Mouse (Mus musculus) macrophage (primary cell): Measurements from ENCODE around the gene Pdzd2. TPM values are rescaled to one million over a fixed set of nuclear protein-coding genes. Genes with fewer than 3 reads are reported as not detected.

Source experiments
- H3K27ac ChIP-seq: fragments of 350-480 bp; formaldehyde crosslinking; 2 replicates; pipeline ENCODE4 v1.9.0; 2021
- H3K36me3 ChIP-seq: fragments of 350-480 bp; formaldehyde crosslinking; 2 replicates; pipeline ENCODE4 v1.9.0; 2021; ENCODE audit errors: inconsistent target
- H3K4me3 ChIP-seq: fragments of 350-480 bp; formaldehyde crosslinking; 2 replicates; pipeline ENCODE4 v1.9.0; 2021; ENCODE audit errors: inconsistent target
- H3K79me2 ChIP-seq: fragments of 350-480 bp; formaldehyde crosslinking; 2 replicates; pipeline ENCODE4 v1.9.0; 2021; ENCODE audit errors: inconsistent target
- WGBS: methylation state at CpG from one replicate; pipeline ENCODE4 v1.1.7; 2026; ENCODE audit warnings: inconsistent platforms; ENCODE audit not compliant: missing documents; 5-methylcytosine and 5-hydroxymethylcytosine counted together
- polyA plus RNA-seq: library from polyadenylated mRNA; stranded (reverse); fragments of 250-400 nt; gene quantifications from 3 replicates; pipeline ENCODE4 v1.2.4, GENCODE M21; 2018; ENCODE audit warnings: inconsistent platforms

Pdzd2 gene
- polyA plus RNA-seq, 1 experiment from 2014 or later, result not detected

DNA sequence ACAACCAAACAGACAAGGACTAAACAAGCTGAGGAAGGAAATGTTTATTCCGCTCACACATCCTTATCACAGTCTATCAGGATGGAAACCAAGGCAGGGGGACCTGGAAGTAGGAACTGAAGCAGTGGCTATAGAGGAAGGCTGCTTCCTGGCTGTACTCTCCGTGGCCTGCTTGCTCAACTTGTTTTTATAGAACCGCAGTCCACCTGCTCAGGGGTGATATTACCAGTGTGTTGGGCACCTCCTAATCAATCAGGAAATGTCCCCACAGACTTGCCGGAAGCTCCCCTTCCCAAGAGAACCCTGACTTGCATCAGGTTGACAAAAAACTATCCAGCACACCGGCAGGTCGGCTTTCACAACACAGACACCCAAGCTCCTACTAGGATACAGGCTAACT lies 301.0 kb downstream of the Pdzd2 start:
- H3K79me2 ChIP-seq, result no peaks in the 10 kb centered on the region
- WGBS, result 30% methylated on average over 6 of the region's 6 CpGs
- H3K36me3 ChIP-seq, result no peaks in the 10 kb centered on the region
- H3K27ac ChIP-seq, result no peak overlapping the region
- no peak overlapping the region for H3K4me3 ChIP-seq

DNA sequence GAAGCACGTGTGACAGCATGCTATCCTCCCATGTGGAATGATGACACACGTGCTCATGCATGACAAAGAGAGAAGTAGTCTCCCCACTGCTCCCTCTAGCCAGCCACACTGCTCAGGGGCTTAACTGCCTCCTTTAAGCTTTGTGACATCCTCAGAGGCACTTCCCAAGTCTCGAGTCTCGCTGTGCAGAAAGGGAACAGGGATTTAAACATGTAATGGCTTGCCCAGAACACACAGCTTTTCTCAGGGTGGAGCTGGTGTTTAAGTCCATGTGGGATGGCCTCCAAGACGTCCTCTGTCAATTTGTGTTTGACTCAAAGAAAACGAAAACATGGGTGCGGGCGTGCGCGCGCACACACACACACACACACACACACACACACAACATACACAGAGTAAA lies 301.6 kb downstream of the Pdzd2 start:
- no peaks in the 10 kb centered on the region for H3K79me2 ChIP-seq
- H3K36me3 ChIP-seq, result no peaks in the 10 kb centered on the region
- no peak overlapping the region for H3K4me3 ChIP-seq
- 77% methylated on average over 9 of the region's 11 CpGs for WGBS
- no peak overlapping the region for H3K27ac ChIP-seq

DNA sequence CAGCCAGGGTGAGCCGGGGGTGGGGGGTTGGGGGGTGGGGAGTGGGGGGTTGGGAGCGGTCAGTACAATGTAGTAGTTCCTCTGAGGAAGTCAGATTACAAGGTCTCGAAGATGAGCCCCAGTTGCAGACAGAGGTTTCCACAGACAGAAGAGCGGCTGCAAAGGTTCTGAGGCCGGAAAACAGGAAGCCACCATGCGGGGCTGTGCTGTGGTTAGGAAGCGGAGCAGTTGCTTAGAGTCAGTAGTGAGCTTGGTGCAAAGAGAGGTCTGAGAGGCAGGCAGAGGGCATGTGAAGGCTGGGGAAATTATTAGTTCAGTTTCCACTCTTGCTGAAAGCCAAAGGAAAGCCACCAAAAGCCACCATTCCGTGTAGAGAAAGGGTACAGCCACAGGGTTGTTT lies 303.8 kb downstream of the Pdzd2 start:
- no peaks in the 10 kb centered on the region for H3K36me3 ChIP-seq
- no peak overlapping the region for H3K4me3 ChIP-seq
- no peaks in the 10 kb centered on the region for H3K79me2 ChIP-seq
- no peak overlapping the region for H3K27ac ChIP-seq
- 12% methylated on average over 8 of the region's 8 CpGs for WGBS

DNA sequence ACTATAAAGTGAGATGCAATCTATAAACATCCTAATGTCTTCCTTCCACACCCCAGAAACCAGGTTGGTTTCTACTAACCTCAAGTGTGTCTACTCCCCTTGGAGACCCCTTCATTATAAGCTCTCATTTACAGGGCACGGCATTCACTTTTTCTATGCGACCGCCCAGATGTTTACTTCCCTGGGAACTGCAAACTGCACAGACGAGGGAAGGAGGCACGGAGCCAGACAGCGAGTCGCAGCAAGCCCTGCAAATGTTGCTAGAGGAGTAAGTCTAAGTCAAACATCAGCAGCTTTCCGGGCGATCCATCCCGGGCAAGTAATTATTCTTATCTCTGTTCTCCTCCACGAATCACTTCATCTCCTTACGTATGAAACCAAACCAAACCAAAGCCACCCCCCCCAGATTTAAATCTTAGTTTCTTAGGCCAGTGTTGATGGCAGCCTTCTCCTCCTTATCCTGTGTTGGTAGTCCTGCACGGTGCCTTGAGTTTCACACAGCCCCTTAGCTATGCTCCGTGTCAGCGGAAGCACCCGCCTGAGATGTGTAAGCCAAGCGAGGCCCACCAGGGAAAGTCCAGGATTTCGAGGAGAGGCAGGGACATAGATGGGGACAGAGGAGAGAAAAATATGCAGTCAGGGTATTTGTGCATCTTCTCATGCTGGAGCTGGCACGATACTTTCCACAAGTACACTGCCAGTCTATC lies 305.7 kb downstream of the Pdzd2 start:
- no peak overlapping the region for H3K4me3 ChIP-seq
- 94% methylated on average over 19 of the region's 19 CpGs for WGBS
- no peak overlapping the region for H3K27ac ChIP-seq
- no peaks in the 10 kb centered on the region for H3K79me2 ChIP-seq
- no peaks in the 10 kb centered on the region for H3K36me3 ChIP-seq

DNA sequence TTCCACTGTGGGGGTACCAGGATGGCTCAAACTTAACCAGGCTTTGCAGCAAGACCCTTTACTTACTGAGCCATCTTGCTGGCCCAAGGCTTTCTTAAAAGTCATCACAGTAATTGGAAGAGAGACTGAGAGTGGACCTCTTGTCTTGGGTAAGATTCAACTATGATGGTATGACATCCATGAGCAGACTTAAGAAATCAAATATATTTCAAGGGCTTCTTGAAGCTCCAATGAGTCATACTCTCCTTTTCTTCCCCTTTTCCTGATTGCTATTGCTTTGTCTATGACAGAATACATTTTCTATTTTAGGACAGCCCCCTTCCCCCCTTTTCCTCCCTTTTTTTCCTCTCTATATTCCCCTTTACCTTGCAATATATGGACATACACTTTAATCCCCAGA lies 306.8 kb downstream of the Pdzd2 start:
- Histone ChIP-seq H3K79me2 (no peaks in the 10 kb centered on the region), H3K27ac (no peak overlapping the region), H3K4me3 (no peak overlapping the region)

DNA sequence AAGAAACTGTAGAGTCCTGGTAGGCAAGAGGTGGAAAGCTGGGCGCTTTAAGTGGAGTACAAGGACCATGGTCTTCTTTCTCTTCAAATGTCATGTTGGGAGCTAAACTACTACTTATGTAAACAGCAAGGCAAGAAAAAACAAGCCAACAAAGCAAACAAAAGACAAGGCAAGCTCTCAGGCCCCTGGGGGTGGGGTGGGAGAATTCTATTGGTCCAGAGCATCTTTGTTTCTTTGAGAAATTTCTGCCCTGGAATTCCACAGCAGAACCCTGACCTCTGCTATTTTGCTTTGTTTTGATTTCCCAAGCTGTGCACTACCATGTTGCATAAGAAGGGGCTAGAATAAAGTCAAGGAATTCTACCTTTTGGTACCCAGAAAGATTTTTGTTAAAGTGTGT lies 307.4 kb downstream of the Pdzd2 start:
- WGBS, result 93% methylated on average over 1 of the region's 1 CpGs
- no peak overlapping the region for H3K4me3 ChIP-seq
- H3K36me3 ChIP-seq, result no peaks in the 10 kb centered on the region
- no peak overlapping the region for H3K27ac ChIP-seq
- H3K79me2 ChIP-seq, result no peaks in the 10 kb centered on the region

More for the DNA sequence above, 306.8 kb downstream of the Pdzd2 start:
- no peaks in the 10 kb centered on the region for H3K36me3 ChIP-seq

DNA sequence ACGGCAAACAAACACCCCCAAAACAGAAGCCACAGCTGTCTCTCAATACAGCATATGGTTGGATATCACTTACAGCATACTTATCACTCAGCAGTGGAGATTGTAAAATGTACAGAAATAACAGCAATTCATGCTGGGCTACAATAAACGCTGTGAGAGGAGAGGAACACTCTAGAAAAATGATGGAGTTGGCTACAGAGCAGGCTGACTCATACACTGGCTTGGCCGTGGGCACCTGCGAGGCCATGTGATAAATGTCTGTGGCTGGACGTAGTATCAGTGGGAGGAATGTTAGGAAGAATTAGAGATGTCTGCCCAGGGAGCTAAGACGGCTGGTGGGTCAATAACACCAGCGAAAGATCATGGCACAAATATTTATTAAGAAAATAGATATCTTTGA lies 308.0 kb downstream of the Pdzd2 start:
- Histone ChIP-seq H3K27ac (no peak overlapping the region), H3K79me2 (no peaks in the 10 kb centered on the region), H3K4me3 (no peak overlapping the region), H3K36me3 (no peaks in the 10 kb centered on the region)
- WGBS, result 95% methylated on average over 7 of the region's 7 CpGs

DNA sequence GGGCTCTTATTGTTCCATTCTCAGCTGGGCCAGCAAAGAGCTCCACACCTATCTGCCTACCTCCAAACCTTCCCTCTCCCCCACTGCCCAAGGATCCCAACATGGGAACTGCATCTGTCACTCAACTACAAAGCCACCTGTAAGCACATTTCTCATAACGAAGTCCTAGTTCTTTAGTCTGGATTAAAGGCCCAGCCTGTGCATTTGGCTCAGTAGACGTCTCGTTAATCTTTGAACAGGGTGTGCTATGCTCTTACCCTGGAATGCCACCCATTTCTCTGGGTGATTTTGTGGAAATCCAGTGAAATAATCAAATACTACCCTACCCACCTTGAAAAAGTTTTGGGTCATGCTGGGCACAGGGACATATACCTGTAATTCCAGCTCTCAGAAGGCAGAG lies 308.5 kb downstream of the Pdzd2 start:
- 91% methylated on average over 3 of the region's 3 CpGs for WGBS
- Histone ChIP-seq H3K27ac (no peak overlapping the region), H3K36me3 (no peaks in the 10 kb centered on the region)

DNA sequence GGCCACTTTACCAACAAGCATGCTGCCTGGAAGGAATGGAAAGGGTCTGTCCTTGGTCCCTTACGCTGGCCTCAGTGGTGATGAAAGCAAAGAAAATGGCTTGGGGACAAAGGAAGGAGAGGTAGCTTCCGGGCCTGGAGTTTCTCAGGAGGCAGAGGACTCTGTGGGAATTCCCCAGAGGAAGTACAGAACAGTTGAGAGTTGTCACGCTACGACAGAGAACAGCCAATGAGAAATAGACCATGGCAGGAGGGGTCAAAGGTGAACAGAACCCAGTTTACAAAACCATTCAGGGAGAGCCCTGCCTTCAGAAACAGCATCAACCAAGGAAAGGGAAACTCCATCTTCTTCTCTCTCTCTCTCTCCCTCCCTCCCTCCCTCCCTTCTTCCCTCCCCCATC lies 309.1 kb downstream of the Pdzd2 start:
- no peaks in the 10 kb centered on the region for H3K36me3 ChIP-seq
- H3K79me2 ChIP-seq, result no peaks in the 10 kb centered on the region
- H3K4me3 ChIP-seq, result no peak overlapping the region
- H3K27ac ChIP-seq, result no peak overlapping the region
- WGBS, result 85% methylated on average over 4 of the region's 4 CpGs

More for the DNA sequence above, 308.5 kb downstream of the Pdzd2 start:
- H3K79me2 ChIP-seq, result no peaks in the 10 kb centered on the region
- no peak overlapping the region for H3K4me3 ChIP-seq

DNA sequence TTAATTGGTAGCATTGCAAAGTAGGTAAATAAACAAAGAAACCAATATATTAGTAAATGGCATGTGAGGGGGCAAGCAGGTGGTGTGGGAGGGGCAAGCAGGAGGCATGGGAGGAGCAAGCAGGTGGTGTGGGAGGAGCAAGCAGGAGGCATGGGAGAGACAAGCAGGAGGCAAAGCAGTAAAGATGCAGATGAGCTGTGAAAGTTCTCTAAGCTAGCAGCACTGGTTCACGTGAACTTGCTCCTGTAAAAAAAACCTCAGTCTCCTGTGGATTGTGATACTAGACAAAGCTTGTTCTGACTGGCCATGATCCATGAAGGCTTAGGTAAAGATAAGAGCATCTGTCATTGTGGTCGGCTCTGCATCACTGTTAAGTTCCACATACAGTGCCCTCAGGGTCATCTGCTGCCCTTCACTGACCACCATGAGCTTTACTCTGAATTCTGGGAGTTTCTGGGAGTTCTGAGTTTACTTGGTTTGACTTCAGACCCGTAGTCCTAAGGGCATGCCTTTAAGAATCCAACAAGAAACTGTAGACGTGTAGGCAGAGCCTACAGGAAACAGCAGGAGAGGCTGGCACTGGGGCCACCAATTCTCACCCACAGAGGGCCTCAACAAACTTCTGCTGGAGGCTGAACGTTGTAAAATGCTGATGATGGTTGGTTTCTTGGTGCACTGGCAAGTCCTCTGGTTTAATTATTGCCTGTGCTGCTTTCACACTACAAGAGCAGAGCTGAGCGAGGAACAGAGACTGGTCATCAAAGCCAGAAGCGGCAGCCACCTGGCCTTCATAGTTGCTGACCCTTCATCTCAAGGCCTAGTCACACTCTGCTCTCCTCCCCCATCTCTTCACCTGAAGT lies 309.9 kb downstream of the Pdzd2 start:
- Histone ChIP-seq H3K79me2 (no peaks in the 10 kb centered on the region), H3K27ac (no peak overlapping the region), H3K36me3 (no peaks in the 10 kb centered on the region), H3K4me3 (no peak overlapping the region)
- 62% methylated on average over 7 of the region's 7 CpGs for WGBS

DNA sequence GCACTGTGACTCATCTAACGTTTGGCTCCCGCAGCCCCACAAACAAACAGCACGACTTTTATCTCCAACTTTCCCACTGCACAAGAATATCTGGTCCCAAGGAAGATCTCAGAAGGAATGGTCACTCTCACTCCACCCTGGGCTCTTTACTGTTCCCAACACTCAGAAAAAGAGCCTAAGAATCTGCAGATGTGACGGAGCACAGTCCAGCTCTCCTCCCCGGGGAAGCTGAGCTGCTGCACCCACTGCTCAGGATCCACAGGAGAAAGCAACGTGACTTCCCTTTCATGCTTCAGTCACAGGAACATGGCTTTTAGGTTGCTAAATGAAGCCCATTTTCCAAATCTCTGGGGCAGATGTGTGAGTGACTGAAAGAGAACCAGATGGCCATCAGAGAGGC lies 311.9 kb downstream of the Pdzd2 start:
- no peaks in the 10 kb centered on the region for H3K36me3 ChIP-seq
- 85% methylated on average over 6 of the region's 6 CpGs for WGBS
- no peaks in the 10 kb centered on the region for H3K79me2 ChIP-seq
- no peak overlapping the region for H3K27ac ChIP-seq
- no peak overlapping the region for H3K4me3 ChIP-seq

DNA sequence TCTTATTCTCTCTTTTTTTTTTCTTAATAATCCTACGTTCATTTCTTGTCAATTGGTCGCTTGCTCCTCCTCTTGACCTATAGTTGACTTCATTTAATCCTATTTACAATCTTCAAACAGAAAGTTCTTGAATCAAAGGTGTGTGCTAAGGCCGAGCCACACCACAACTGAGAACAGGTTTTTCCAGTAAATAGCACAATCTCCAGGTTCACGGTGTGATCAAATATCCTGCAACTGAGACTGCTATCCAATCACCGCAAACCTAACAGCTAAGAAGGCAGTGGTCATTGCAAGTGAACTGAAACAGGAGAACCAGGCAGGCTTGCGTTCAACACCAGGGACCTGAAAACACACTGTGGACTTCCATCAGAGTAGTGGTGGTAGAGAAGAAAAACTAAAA lies 313.4 kb downstream of the Pdzd2 start:
- H3K27ac ChIP-seq, result no peak overlapping the region
- no peaks in the 10 kb centered on the region for H3K79me2 ChIP-seq
- WGBS, result 96% methylated on average over 6 of the region's 6 CpGs
- H3K4me3 ChIP-seq, result no peak overlapping the region
- H3K36me3 ChIP-seq, result no peaks in the 10 kb centered on the region

DNA sequence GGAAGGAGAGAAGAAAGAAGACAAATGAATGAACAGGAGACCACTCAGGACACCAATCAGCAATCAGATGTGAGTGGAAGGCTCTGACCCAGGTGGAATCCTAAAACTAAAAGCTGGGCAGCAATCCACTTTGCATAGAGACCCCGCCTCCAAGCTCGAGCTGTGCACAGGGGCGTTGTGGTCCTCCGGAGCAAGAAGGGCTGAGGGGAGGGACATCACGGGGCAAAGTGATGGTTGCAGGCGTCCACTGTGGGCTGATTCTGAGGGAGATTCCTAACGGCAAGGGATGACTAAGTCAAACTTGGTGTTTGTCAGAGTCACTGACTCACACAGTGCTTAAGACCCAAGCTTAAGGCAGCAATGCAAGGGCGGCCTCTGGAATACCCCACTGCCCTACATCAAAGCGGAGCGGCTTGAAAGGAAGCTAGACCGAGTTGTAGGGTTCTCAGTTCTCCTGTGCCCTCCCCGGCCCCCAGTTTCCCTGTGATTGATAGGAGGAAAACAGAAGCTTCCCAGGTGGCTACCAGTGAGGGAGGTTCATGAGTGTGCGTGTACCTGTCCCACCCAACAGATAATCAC lies 314.6 kb downstream of the Pdzd2 start:
- no peak overlapping the region for H3K27ac ChIP-seq
- WGBS, result 72% methylated on average over 13 of the region's 13 CpGs

DNA sequence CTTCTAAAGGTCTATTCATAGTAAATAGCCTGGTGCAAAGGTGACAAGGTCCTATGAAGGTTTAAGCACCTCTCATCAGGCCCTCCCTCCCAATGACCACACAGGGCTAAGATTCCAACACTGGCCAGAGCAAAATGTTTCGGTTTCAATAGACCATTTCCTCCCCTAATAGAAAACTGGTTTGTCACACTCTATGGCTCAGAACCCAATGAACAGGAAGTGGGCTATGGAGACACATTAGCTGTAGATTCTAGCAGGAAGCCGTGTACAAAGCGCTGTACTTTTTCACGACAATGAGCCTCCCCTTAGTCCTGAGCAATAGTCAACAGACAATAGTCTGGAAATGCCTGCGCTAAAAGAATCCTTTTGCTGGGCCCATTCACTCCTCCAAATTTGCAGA lies 315.5 kb downstream of the Pdzd2 start:
- no peak overlapping the region for H3K27ac ChIP-seq
- 10% methylated on average over 5 of the region's 5 CpGs for WGBS
- no peaks in the 10 kb centered on the region for H3K36me3 ChIP-seq
- no peaks in the 10 kb centered on the region for H3K79me2 ChIP-seq
- no peak overlapping the region for H3K4me3 ChIP-seq

More for the DNA sequence above, 314.6 kb downstream of the Pdzd2 start:
- H3K79me2 ChIP-seq, result no peaks in the 10 kb centered on the region
- no peak overlapping the region for H3K4me3 ChIP-seq
- H3K36me3 ChIP-seq, result no peaks in the 10 kb centered on the region

DNA sequence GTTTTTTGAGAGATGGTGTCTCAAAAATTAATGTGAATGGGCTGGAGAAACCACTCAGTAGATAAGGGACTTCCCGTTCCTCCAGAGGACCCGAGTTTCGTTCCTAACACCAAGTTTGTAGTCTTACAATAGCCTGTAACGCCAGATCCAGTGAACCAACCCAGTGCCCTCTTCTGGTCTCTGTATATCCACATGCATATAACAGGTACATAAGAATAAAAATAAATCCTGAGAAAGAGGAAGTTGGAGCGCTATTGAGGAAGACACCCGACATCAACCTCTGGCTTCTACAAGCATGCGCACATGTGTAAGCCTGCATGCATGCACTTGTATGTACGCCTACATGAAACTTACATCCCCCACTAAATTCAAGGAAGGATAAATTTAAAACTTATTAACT lies 318.8 kb downstream of the Pdzd2 start:
- Histone ChIP-seq H3K36me3 (no peaks in the 10 kb centered on the region), H3K4me3 (no peak overlapping the region), H3K27ac (no peak overlapping the region), H3K79me2 (no peaks in the 10 kb centered on the region)
- WGBS, result 17% methylated on average over 8 of the region's 8 CpGs
